ENCODE assay signal across 14 mouse cellular contexts in genomic region chr2:49648344-49648743, GRCm38 (mm10). TPM values are rescaled to one million over a fixed set of nuclear protein-coding genes. Genes with fewer than 3 reads are reported as not detected.
DNase-seq lines count a peak whose midpoint lies in the region; ATAC-seq lines count a peak whose summit lies in the region.
"Had no signal": no experiment of that assay in that cellular context is flagged by ENCODE, and none has a peak within 500 bp of the region (broad histone marks: within the 10 kb centered on the region; RNA-seq: fewer than 3 reads in every experiment).

No protein-coding gene starts in this region.

- H3K9ac ChIP-seq in heart, embryonic 15.5 days: no peak overlapping the region
- no peak overlapping the region for H3K9ac ChIP-seq in midbrain, embryonic 13.5 days (replicated peaks)
- H3K9ac ChIP-seq in midbrain, embryonic 16.5 days (ENCODE audit: low read depth, low read length): no peak overlapping the region
- H3K9ac ChIP-seq: forebrain, embryonic 13.5 days; liver, postnatal 0 days had no signal

- no peaks in the 10 kb centered on the region for H3K9me3 ChIP-seq in heart, embryonic 15.5 days (replicated peaks)
- no peaks in the 10 kb centered on the region for H3K9me3 ChIP-seq in midbrain, embryonic 13.5 days
- H3K9me3 ChIP-seq in midbrain, embryonic 16.5 days (replicated peaks; ENCODE audit: control insufficient read depth, low read length, poor library complexity, severe bottlenecking): no peaks in the 10 kb centered on the region
- peaks cover 9% of the 10 kb centered on the region; the same call in 1 of the 2 replicates for H3K9me3 ChIP-seq in embryonic facial prominence, embryonic 10.5 days
- H3K9me3 ChIP-seq: G1E had no signal

- H3K27me3 ChIP-seq in heart, embryonic 15.5 days: no peaks in the 10 kb centered on the region
- H3K27me3 ChIP-seq in midbrain, embryonic 13.5 days: no peaks in the 10 kb centered on the region
- no peaks in the 10 kb centered on the region for H3K27me3 ChIP-seq in midbrain, embryonic 16.5 days (ENCODE audit: control insufficient read depth, insufficient read depth, low read depth, low read length)
- no peaks in the 10 kb centered on the region for H3K27me3 ChIP-seq in embryonic facial prominence, embryonic 10.5 days (replicated peaks; ENCODE audit: low read depth, poor library complexity, severe bottlenecking)
- H3K27me3 ChIP-seq: forebrain, embryonic 13.5 days had no signal

- no peak for ATAC-seq in heart, embryonic 15.5 days (replicated peaks; ENCODE audit: insufficient number of reproducible peaks, insufficient read depth, low FRiP score, low read depth)
- ATAC-seq in midbrain, embryonic 13.5 days: no peak
- ATAC-seq in midbrain, embryonic 16.5 days: no peak
- ATAC-seq: forebrain, embryonic 13.5 days; liver, postnatal 0 days had no signal

- no peaks in the 10 kb centered on the region for H3K36me3 ChIP-seq in heart, embryonic 15.5 days
- H3K36me3 ChIP-seq in midbrain, embryonic 13.5 days: peaks cover 13% of the 10 kb centered on the region
- no peaks in the 10 kb centered on the region for H3K36me3 ChIP-seq in midbrain, embryonic 16.5 days (ENCODE audit: control insufficient read depth, insufficient read depth, low read length)
- H3K36me3 ChIP-seq in embryonic facial prominence, embryonic 10.5 days (replicated peaks): peaks cover 33% of the 10 kb centered on the region
- H3K36me3 ChIP-seq: G1E had no signal

- peak overlapping the region; percentile 28; the same call in 1 of the 2 replicates for H3K4me2 ChIP-seq in heart, embryonic 15.5 days
- no peak overlapping the region for H3K4me2 ChIP-seq in midbrain, embryonic 13.5 days (replicated peaks)
- no peak overlapping the region for H3K4me2 ChIP-seq in midbrain, embryonic 16.5 days (ENCODE audit: low read length)
- H3K4me2 ChIP-seq: forebrain, embryonic 13.5 days had no signal

- intact Hi-C loops in heart, postnatal 25 days (cut with DNase I): no loop called here

- no peak overlapping the region for H3K27ac ChIP-seq in heart, embryonic 15.5 days
- peak overlapping the region; percentile 16; the same call in 1 of the 2 replicates for H3K27ac ChIP-seq in midbrain, embryonic 13.5 days
- no peak overlapping the region for H3K27ac ChIP-seq in midbrain, embryonic 16.5 days (ENCODE audit: low read length)
- no peak overlapping the region for H3K27ac ChIP-seq in embryonic facial prominence, embryonic 10.5 days (replicated peaks)
- H3K27ac ChIP-seq: forebrain, embryonic 13.5 days; left cerebral cortex, adult 2 months had no signal

- WGBS in heart, embryonic 15.5 days: 29% methylated on average over 9 of the region's 9 CpGs
- 81% methylated on average over 9 of the region's 9 CpGs for WGBS in midbrain, embryonic 13.5 days
- WGBS in midbrain, embryonic 16.5 days: 77% methylated on average over 9 of the region's 9 CpGs
- WGBS in embryonic facial prominence, embryonic 10.5 days: 84% methylated on average over 9 of the region's 9 CpGs

- H3K4me1 ChIP-seq in heart, embryonic 15.5 days (replicated peaks): peaks cover 15% of the 10 kb centered on the region
- H3K4me1 ChIP-seq in midbrain, embryonic 13.5 days (replicated peaks): peaks cover 37% of the 10 kb centered on the region
- peaks cover 26% of the 10 kb centered on the region for H3K4me1 ChIP-seq in midbrain, embryonic 16.5 days (ENCODE audit: control insufficient read depth, insufficient read depth, low read length)
- peaks cover 5% of the 10 kb centered on the region; the same call in 1 of the 2 replicates for H3K4me1 ChIP-seq in embryonic facial prominence, embryonic 10.5 days

- H3K4me3 ChIP-seq in heart, embryonic 15.5 days: no peak overlapping the region
- no peak overlapping the region for H3K4me3 ChIP-seq in midbrain, embryonic 13.5 days (replicated peaks)
- H3K4me3 ChIP-seq in midbrain, embryonic 16.5 days (ENCODE audit: low read depth, low read length): no peak overlapping the region
- no peak overlapping the region for H3K4me3 ChIP-seq in embryonic facial prominence, embryonic 10.5 days
- H3K4me3 ChIP-seq: forebrain, embryonic 13.5 days; layer of hippocampus, adult 2 months; left cerebral cortex, adult 2 months had no signal

- no peak for DNase-seq in heart, postnatal 25 days (ENCODE audit: low spot score)
- peak; percentile 9 for DNase-seq in embryonic facial prominence, embryonic 10.5 days (ENCODE audit: low spot score)
- peak; percentile 16 for DNase-seq in yolk sac, embryonic 10.5 days (ENCODE audit: low spot score)
- no peak for DNase-seq in spleen, postnatal 14 days (ENCODE audit: low spot score in 2 of 2)
- DNase-seq: cerebellum, adult 11 months; liver, postnatal 0 days had no signal

RNA-seq across cellular contexts. Expression of gene Kif5c, which starts 29.2 kb away (rescaled TPM):
- polyA plus RNA-seq in heart, embryonic 15.5 days (2015; fragmentation: Nextera tagmentation; extraction: Ambion mirVana): 0.77 and 2.1 TPM in 2 replicates
- 1 to 10 TPM; 1.0 to 1.3 TPM for total RNA-seq in heart, postnatal 25 days (2021)
- 180 and 183 TPM in 2 replicates for polyA plus RNA-seq in midbrain, embryonic 13.5 days (2015; fragmentation: Nextera tagmentation; extraction: Ambion mirVana)
- polyA plus RNA-seq in midbrain, embryonic 16.5 days (2015; fragmentation: Nextera tagmentation; extraction: Ambion mirVana): 194 and 211 TPM in 2 replicates
- 30.4 and 30.8 TPM in 2 replicates for polyA plus RNA-seq in embryonic facial prominence, embryonic 10.5 days (2016; fragmentation: Nextera tagmentation; extraction: Ambion mirVana)
- total RNA-seq: granulocyte monocyte progenitor cell, adult 5-6 weeks had no signal

Comparison
In these comparisons a context has a peak if more than half of its experiments do, and no peak if none do; other contexts are left out.
1. DNase-seq: peak in embryonic facial prominence, embryonic 10.5 days (single experiment) and yolk sac, embryonic 10.5 days (single experiment); none in heart, postnatal 25 days (single experiment) and spleen, postnatal 14 days (0 of 2).
2. RNA of gene Kif5c, which starts 29.2 kb away (polyA plus RNA-seq): 194 to 211 TPM in midbrain, embryonic 16.5 days, 180 to 183 TPM in midbrain, embryonic 13.5 days and 30.4 to 30.8 TPM in embryonic facial prominence, embryonic 10.5 days; 0.77 to 2.1 TPM in heart, embryonic 15.5 days; every median in the first group is over 10 times any median in the second.